In genomic region chr7:74198796-74199195, GRCm38 (mm10) we compare ENCODE assay signal across 25 mouse cellular contexts.
DNase-seq lines count a peak whose midpoint lies in the region; ATAC-seq and TF ChIP-seq lines count a peak whose summit lies in the region.
"Had no signal": no experiment of that assay in that cellular context is flagged by ENCODE, and none has a peak within 500 bp of the region (broad histone marks: within the 10 kb centered on the region; RNA-seq: fewer than 3 reads in every experiment).

No protein-coding gene starts in this region.

- no peaks in the 10 kb centered on the region for H3K9me3 ChIP-seq in forebrain, postnatal 0 days (ENCODE audit: low read length)
- H3K9me3 ChIP-seq in forebrain, embryonic 15.5 days: no peaks in the 10 kb centered on the region
- H3K9me3 ChIP-seq: embryonic facial prominence, embryonic 15.5 days; forebrain, embryonic 12.5 days; heart, embryonic 15.5 days; midbrain, embryonic 10.5 days had no signal

- DNase-seq in forebrain, postnatal 0 days: peak; percentile 29
- DNase-seq in layer of hippocampus, adult 9-10 months (ENCODE audit: low spot score): peak; percentile 5
- DNase-seq in layer of hippocampus, adult 8-10 months (ENCODE audit: low spot score in 2 of 2): no peak
- DNase-seq in right cerebral cortex, postnatal 10 days (ENCODE audit: low spot score in 2 of 2): peak; percentile 23 to 41
- DNase-seq in right cerebral cortex, postnatal 25 days: no peak
- DNase-seq in urinary bladder, adult 2 months (ENCODE audit: low spot score): no peak
- DNase-seq: adrenal gland, postnatal 14 days; B cell, adult 2 months; cerebellum, postnatal 14 days; embryo, embryonic 11 days; gastrocnemius, adult 2 months; heart, adult 18-20 months; kidney, adult 11 months; kidney, postnatal 10 days; left cerebral cortex, postnatal 4 days; lung, adult 18-20 months; lung, postnatal 4 days; thymus, postnatal 36 days had no signal

- H3K27me3 ChIP-seq in forebrain, postnatal 0 days (ENCODE audit: insufficient read depth, low read length): no peaks in the 10 kb centered on the region
- no peaks in the 10 kb centered on the region for H3K27me3 ChIP-seq in forebrain, embryonic 15.5 days
- H3K27me3 ChIP-seq: embryonic facial prominence, embryonic 15.5 days; forebrain, embryonic 12.5 days; heart, embryonic 15.5 days; Patski had no signal

- no peak overlapping the region for H3K4me3 ChIP-seq in forebrain, postnatal 0 days (ENCODE audit: low read depth, low read length)
- no peak overlapping the region for H3K4me3 ChIP-seq in forebrain, embryonic 15.5 days
- H3K4me3 ChIP-seq: embryonic facial prominence, embryonic 15.5 days; forebrain, embryonic 12.5 days; gastrocnemius, adult 2 months; heart, embryonic 15.5 days; midbrain, embryonic 10.5 days had no signal

- TF ChIP-seq CTCF in forebrain, postnatal 0 days (IDR thresholded peaks at IDR 0.05; ENCODE audit: low read depth): no peak

- no peaks in the 10 kb centered on the region for H3K4me1 ChIP-seq in forebrain, postnatal 0 days (ENCODE audit: insufficient read depth)
- no peaks in the 10 kb centered on the region for H3K4me1 ChIP-seq in forebrain, embryonic 15.5 days
- H3K4me1 ChIP-seq: embryonic facial prominence, embryonic 15.5 days; forebrain, embryonic 12.5 days; heart, embryonic 15.5 days; midbrain, embryonic 10.5 days had no signal

- no peak overlapping the region for H3K4me2 ChIP-seq in forebrain, postnatal 0 days (ENCODE audit: low read depth)
- no peak overlapping the region for H3K4me2 ChIP-seq in forebrain, embryonic 15.5 days (replicated peaks)
- H3K4me2 ChIP-seq: embryonic facial prominence, embryonic 15.5 days; forebrain, embryonic 12.5 days; heart, embryonic 15.5 days had no signal

- no peak overlapping the region for H3K9ac ChIP-seq in forebrain, postnatal 0 days
- no peak overlapping the region for H3K9ac ChIP-seq in forebrain, embryonic 15.5 days (replicated peaks)
- H3K9ac ChIP-seq: embryonic facial prominence, embryonic 15.5 days; forebrain, embryonic 12.5 days; heart, embryonic 15.5 days had no signal

- peak; percentile 66 for ATAC-seq in forebrain, postnatal 0 days
- no peak for ATAC-seq in forebrain, embryonic 15.5 days (replicated peaks)
- ATAC-seq: activated CD4-positive, CD25-positive, alpha-beta regulatory T cell, adult 4 months; Patski had no signal

- H3K36me3 ChIP-seq in forebrain, postnatal 0 days (ENCODE audit: insufficient read depth): no peaks in the 10 kb centered on the region
- H3K36me3 ChIP-seq in forebrain, embryonic 15.5 days: no peaks in the 10 kb centered on the region
- H3K36me3 ChIP-seq: embryonic facial prominence, embryonic 15.5 days; forebrain, embryonic 12.5 days; heart, embryonic 15.5 days; midbrain, embryonic 10.5 days had no signal

- WGBS in forebrain, postnatal 0 days: 43% methylated on average over 6 of the region's 6 CpGs
- 70% methylated on average over 6 of the region's 6 CpGs for WGBS in forebrain, embryonic 15.5 days

- H3K27ac ChIP-seq in forebrain, postnatal 0 days (ENCODE audit: low read depth, low read length): no peak overlapping the region
- H3K27ac ChIP-seq in forebrain, embryonic 15.5 days (replicated peaks): no peak overlapping the region
- H3K27ac ChIP-seq: embryonic facial prominence, embryonic 15.5 days; forebrain, embryonic 12.5 days; gastrocnemius, adult 2 months; heart, embryonic 15.5 days; midbrain, embryonic 10.5 days had no signal

Comparison
In these comparisons a context has a peak if more than half of its experiments do, and no peak if none do; other contexts are left out.
1. DNase-seq: peak in forebrain, postnatal 0 days (single experiment), layer of hippocampus, adult 9-10 months (single experiment) and right cerebral cortex, postnatal 10 days (2 of 2); none in layer of hippocampus, adult 8-10 months (0 of 2), right cerebral cortex, postnatal 25 days (single experiment) and urinary bladder, adult 2 months (single experiment).